21 mouse cellular contexts compared by ENCODE assay signal in the genomic region with DNA sequence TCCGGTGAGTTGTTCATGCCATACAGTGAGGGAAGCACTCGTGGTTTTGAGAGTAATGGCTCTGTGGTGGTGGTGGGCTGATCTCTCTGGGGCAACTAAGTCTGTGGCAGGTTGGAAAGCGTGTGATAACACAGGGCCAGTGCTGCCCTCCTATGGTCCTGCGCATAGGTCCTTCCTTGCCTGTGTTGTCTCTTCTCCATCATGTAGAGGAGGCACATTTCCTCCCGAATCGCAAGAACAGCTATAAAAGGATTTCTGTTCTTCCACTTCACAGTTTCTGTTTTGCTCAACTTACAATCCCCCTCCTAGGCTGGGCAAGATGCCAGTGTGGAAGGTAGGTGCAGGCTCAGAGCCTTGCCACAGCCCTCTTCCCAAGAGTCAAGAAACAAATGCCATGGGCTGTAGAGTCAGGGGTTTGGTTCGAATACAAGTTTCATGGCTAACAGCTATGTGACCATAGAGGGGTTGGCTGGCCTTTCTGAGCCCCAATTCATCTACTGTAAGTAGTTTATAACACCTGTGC. TPM values are rescaled to one million over a fixed set of nuclear protein-coding genes. Genes with fewer than 3 reads are reported as not detected.
DNase-seq lines count a peak whose midpoint lies in the region; ATAC-seq and TF ChIP-seq lines count a peak whose summit lies in the region.
"Had no signal": no experiment of that assay in that cellular context is flagged by ENCODE, and none has a peak within 500 bp of the region (broad histone marks: within the 10 kb centered on the region; RNA-seq: fewer than 3 reads in every experiment).

No protein-coding gene starts in this region.

- peak; percentile 83 for DNase-seq in heart, adult 11 months
- DNase-seq in heart, adult 18-20 months: no peak
- peak; percentile 23 for DNase-seq in midbrain, embryonic 11.5 days (ENCODE audit: low spot score, missing footprints)
- DNase-seq in midbrain, postnatal 0 days (ENCODE audit: low spot score): no peak
- DNase-seq in A20 (ENCODE audit: low read depth, low spot score): peak; percentile 75
- DNase-seq in brain, adult 2 months (ENCODE audit: low read depth, low spot score): peak; percentile 50
- DNase-seq: adrenal gland, adult 8-10 months; adrenal gland, postnatal 25 days; cerebellum, adult 18-20 months; cerebellum, adult 9-10 months; cerebellum, postnatal 14 days; gastrocnemius, postnatal 25 days had no signal

- H3K9me3 ChIP-seq in midbrain, embryonic 11.5 days (ENCODE audit: control insufficient read depth, low read length): no peaks in the 10 kb centered on the region
- no peaks in the 10 kb centered on the region for H3K9me3 ChIP-seq in midbrain, postnatal 0 days (ENCODE audit: low read length)
- no peaks in the 10 kb centered on the region for H3K9me3 ChIP-seq in neural tube, embryonic 15.5 days (replicated peaks)
- H3K9me3 ChIP-seq: forebrain, embryonic 10.5 days; forebrain, embryonic 13.5 days; hindbrain, embryonic 13.5 days had no signal

- no peak overlapping the region for H3K4me2 ChIP-seq in midbrain, embryonic 11.5 days
- no peak overlapping the region for H3K4me2 ChIP-seq in midbrain, postnatal 0 days (ENCODE audit: low read depth, low read length, poor library complexity, severe bottlenecking)
- no peak overlapping the region for H3K4me2 ChIP-seq in neural tube, embryonic 15.5 days
- H3K4me2 ChIP-seq: forebrain, embryonic 13.5 days; heart, embryonic 11.5 days; hindbrain, embryonic 13.5 days had no signal

- no peak overlapping the region for H3K9ac ChIP-seq in midbrain, embryonic 11.5 days (ENCODE audit: low read length)
- H3K9ac ChIP-seq in midbrain, postnatal 0 days (replicated peaks; ENCODE audit: low read length, poor library complexity, severe bottlenecking): no peak overlapping the region
- no peak overlapping the region for H3K9ac ChIP-seq in neural tube, embryonic 15.5 days (replicated peaks)
- H3K9ac ChIP-seq: forebrain, embryonic 13.5 days; hindbrain, embryonic 13.5 days had no signal

- H3K4me3 ChIP-seq in midbrain, embryonic 11.5 days (ENCODE audit: low read depth, low read length): no peak overlapping the region
- no peak overlapping the region for H3K4me3 ChIP-seq in midbrain, postnatal 0 days (ENCODE audit: low read depth, low read length)
- H3K4me3 ChIP-seq in neural tube, embryonic 15.5 days (replicated peaks): no peak overlapping the region
- H3K4me3 ChIP-seq: forebrain, embryonic 10.5 days; forebrain, embryonic 13.5 days; hindbrain, embryonic 13.5 days had no signal

- WGBS in midbrain, embryonic 11.5 days: 87% methylated on average over 7 of the region's 7 CpGs
- WGBS in midbrain, postnatal 0 days: 80% methylated on average over 7 of the region's 7 CpGs
- WGBS in neural tube, embryonic 15.5 days: 83% methylated on average over 7 of the region's 7 CpGs

- H3K27me3 ChIP-seq in midbrain, embryonic 11.5 days (ENCODE audit: control insufficient read depth, insufficient read depth, low read length): no peaks in the 10 kb centered on the region
- no peaks in the 10 kb centered on the region for H3K27me3 ChIP-seq in midbrain, postnatal 0 days (ENCODE audit: insufficient read depth, low read length)
- H3K27me3 ChIP-seq in neural tube, embryonic 15.5 days (replicated peaks): no peaks in the 10 kb centered on the region
- H3K27me3 ChIP-seq: forebrain, embryonic 13.5 days; hindbrain, embryonic 13.5 days had no signal

- ATAC-seq in midbrain, embryonic 11.5 days (ENCODE audit: low FRiP score): no peak
- ATAC-seq in midbrain, postnatal 0 days (ENCODE audit: low FRiP score): no peak
- no peak for ATAC-seq in neural tube, embryonic 15.5 days (ENCODE audit: low FRiP score)
- ATAC-seq: activated CD4-positive, CD25-positive, alpha-beta regulatory T cell, adult 4 months; CD4-positive, CD25-positive, alpha-beta regulatory T cell, adult 4 months; forebrain, embryonic 13.5 days; forebrain, embryonic 16.5 days; hindbrain, embryonic 16.5 days had no signal

- H3K36me3 ChIP-seq in midbrain, embryonic 11.5 days (ENCODE audit: control insufficient read depth, insufficient read depth, low read length): no peaks in the 10 kb centered on the region
- no peaks in the 10 kb centered on the region for H3K36me3 ChIP-seq in midbrain, postnatal 0 days (ENCODE audit: insufficient read depth, low read length)
- H3K36me3 ChIP-seq in neural tube, embryonic 15.5 days: no peaks in the 10 kb centered on the region
- H3K36me3 ChIP-seq: forebrain, embryonic 10.5 days; hindbrain, embryonic 13.5 days had no signal

- H3K27ac ChIP-seq in midbrain, embryonic 11.5 days (ENCODE audit: low read depth, low read length): no peak overlapping the region
- no peak overlapping the region for H3K27ac ChIP-seq in midbrain, postnatal 0 days (ENCODE audit: low read depth, low read length)
- H3K27ac ChIP-seq in neural tube, embryonic 15.5 days (replicated peaks): no peak overlapping the region
- H3K27ac ChIP-seq: forebrain, embryonic 10.5 days; forebrain, embryonic 13.5 days had no signal

- TF ChIP-seq CTCF in midbrain, postnatal 0 days (IDR thresholded peaks at IDR 0.05): no peak

- no peaks in the 10 kb centered on the region for H3K4me1 ChIP-seq in midbrain, embryonic 11.5 days (ENCODE audit: control insufficient read depth, insufficient read depth, low read length)
- no peaks in the 10 kb centered on the region for H3K4me1 ChIP-seq in midbrain, postnatal 0 days (ENCODE audit: insufficient read depth, low read length)
- H3K4me1 ChIP-seq in neural tube, embryonic 15.5 days: no peaks in the 10 kb centered on the region
- H3K4me1 ChIP-seq: forebrain, embryonic 13.5 days had no signal

RNA-seq across cellular contexts. Expression of a gene that starts 51.8 kb away (rescaled TPM):
- 1 to 10 TPM; 2.2 to 2.4 TPM for total RNA-seq in heart, adult 18-20 months (2021)
- 4.2 and 4.3 TPM in 2 replicates for polyA plus RNA-seq in midbrain, embryonic 11.5 days (2014; fragmentation: Nextera tagmentation; extraction: Ambion mirVana)
- total RNA-seq in midbrain, postnatal 0 days (2014; rRNA removed): 64.4 and 73.8 TPM in 2 replicates
- 39.5 and 43.0 TPM in 2 replicates for polyA plus RNA-seq in midbrain, postnatal 0 days (2015; fragmentation: Nextera tagmentation; extraction: Ambion mirVana)
- polyA plus RNA-seq in neural tube, embryonic 15.5 days (2015; fragmentation: Nextera tagmentation; extraction: Ambion mirVana): 24.0 and 25.2 TPM in 2 replicates

Comparison
In these comparisons a context has a peak if more than half of its experiments do, and no peak if none do; other contexts are left out.
1. DNase-seq: peak in heart, adult 11 months (single experiment), midbrain, embryonic 11.5 days (single experiment), A20 (single experiment) and brain, adult 2 months (single experiment); none in heart, adult 18-20 months (0 of 2) and midbrain, postnatal 0 days (single experiment).